Mouse (Mus musculus): ENCODE measurements around the gene Senp6.

- TF ChIP-seq CTCF (IDR thresholded peaks at IDR 0.05; ENCODE audit: control insufficient read depth, insufficient read depth, insufficient read length) = no peak
- no peak for TF ChIP-seq MYOG (IDR thresholded peaks at IDR 0.05; ENCODE audit: control insufficient read depth, extremely low read depth, insufficient read length)
- TF ChIP-seq FOSL1 (IDR thresholded peaks at IDR 0.05; ENCODE audit: insufficient read depth, low read length, poor library complexity, severe bottlenecking) = no peak
- no peak for TF ChIP-seq CEBPB (IDR thresholded peaks at IDR 0.05; ENCODE audit: low read depth)
- no peak for TF ChIP-seq USF1 (IDR thresholded peaks at IDR 0.05; ENCODE audit: low read depth)
- no peak for TF ChIP-seq MAX (IDR thresholded peaks at IDR 0.05)
Observed at GRCm38 (mm10) chr9:80191240-80191639, 124.5 kb downstream of the Senp6 start.
